Mouse (Mus musculus): ENCODE results near the gene Izumo2. TPM values are rescaled to one million over a fixed set of nuclear protein-coding genes. Genes with fewer than 3 reads are reported as not detected.

The Izumo2 gene
- polyA plus RNA-seq, 1 experiment from 2014 or later, result not detected

Other genes starting within 250 kb of the Izumo2 start
- gene Aspdh, start 243.4 kb upstream of the Izumo2 start, polyA plus RNA-seq (2015; fragmentation: Nextera tagmentation; extraction: Ambion mirVana), result 8.6 and 10.8 TPM in 2 replicates
- gene Josd2, start 240.8 kb upstream of the Izumo2 start, polyA plus RNA-seq (2015; fragmentation: Nextera tagmentation; extraction: Ambion mirVana), result 41.6 and 44.8 TPM in 2 replicates
- 118 and 129 TPM in 2 replicates for gene Emc10, start 212.2 kb upstream of the Izumo2 start, polyA plus RNA-seq (2015; fragmentation: Nextera tagmentation; extraction: Ambion mirVana)
- 43.0 and 46.1 TPM in 2 replicates for gene Fam71e1, start 212.2 kb upstream of the Izumo2 start, polyA plus RNA-seq (2015; fragmentation: Nextera tagmentation; extraction: Ambion mirVana)
- 0.16 and 0.23 TPM in 2 replicates for gene Mybpc2, start 184.1 kb upstream of the Izumo2 start, polyA plus RNA-seq (2015; fragmentation: Nextera tagmentation; extraction: Ambion mirVana)
- gene Spib, start 176.7 kb upstream of the Izumo2 start, polyA plus RNA-seq (2015; fragmentation: Nextera tagmentation; extraction: Ambion mirVana), result not detected in 2 replicates
- 38.7 and 40.1 TPM in 2 replicates for gene Pold1, start 159.9 kb upstream of the Izumo2 start, polyA plus RNA-seq (2015; fragmentation: Nextera tagmentation; extraction: Ambion mirVana)
- gene Nr1h2, start 154.8 kb upstream of the Izumo2 start, polyA plus RNA-seq (2015; fragmentation: Nextera tagmentation; extraction: Ambion mirVana), result 71.3 and 74.9 TPM in 2 replicates
- 0.64 and 1.3 TPM in 2 replicates for gene Napsa, start 136.4 kb upstream of the Izumo2 start, polyA plus RNA-seq (2015; fragmentation: Nextera tagmentation; extraction: Ambion mirVana)
- gene Kcnc3, start 118.1 kb upstream of the Izumo2 start, polyA plus RNA-seq (2015; fragmentation: Nextera tagmentation; extraction: Ambion mirVana), result 3.7 and 4.4 TPM in 2 replicates
- gene Myh14, start 37.9 kb upstream of the Izumo2 start, polyA plus RNA-seq (2015; fragmentation: Nextera tagmentation; extraction: Ambion mirVana), result 0.84 and 1.2 TPM in 2 replicates
- 33.9 and 35.2 TPM in 2 replicates for gene Vrk3, start 39.7 kb downstream of the Izumo2 start, polyA plus RNA-seq (2015; fragmentation: Nextera tagmentation; extraction: Ambion mirVana)
- 1.2 and 1.4 TPM in 2 replicates for gene Zfp473, start 42.3 kb downstream of the Izumo2 start, polyA plus RNA-seq (2015; fragmentation: Nextera tagmentation; extraction: Ambion mirVana)
- 55.7 and 61.3 TPM in 2 replicates for gene Nup62, start 107.3 kb downstream of the Izumo2 start, polyA plus RNA-seq (2015; fragmentation: Nextera tagmentation; extraction: Ambion mirVana)
- gene Il4i1, start 107.6 kb downstream of the Izumo2 start, polyA plus RNA-seq (2015; fragmentation: Nextera tagmentation; extraction: Ambion mirVana), result 2.0 and 2.1 TPM in 2 replicates
- 3.8 and 5.4 TPM in 2 replicates for gene Atf5, start 107.9 kb downstream of the Izumo2 start, polyA plus RNA-seq (2015; fragmentation: Nextera tagmentation; extraction: Ambion mirVana)
- gene Akt1s1, start 140.2 kb downstream of the Izumo2 start, polyA plus RNA-seq (2015; fragmentation: Nextera tagmentation; extraction: Ambion mirVana), result 78.9 and 88.2 TPM in 2 replicates
- gene Tbc1d17, start 140.3 kb downstream of the Izumo2 start, polyA plus RNA-seq (2015; fragmentation: Nextera tagmentation; extraction: Ambion mirVana), result 109 and 110 TPM in 2 replicates
- gene Pnkp, start 148.4 kb downstream of the Izumo2 start, polyA plus RNA-seq (2015; fragmentation: Nextera tagmentation; extraction: Ambion mirVana), result 32.3 and 38.5 TPM in 2 replicates
- gene Ptov1, start 161.0 kb downstream of the Izumo2 start, polyA plus RNA-seq (2015; fragmentation: Nextera tagmentation; extraction: Ambion mirVana), result 524 and 584 TPM in 2 replicates
- 151 and 162 TPM in 2 replicates for gene Med25, start 184.0 kb downstream of the Izumo2 start, polyA plus RNA-seq (2015; fragmentation: Nextera tagmentation; extraction: Ambion mirVana)
- 24.2 and 26.9 TPM in 2 replicates for gene Fuz, start 187.3 kb downstream of the Izumo2 start, polyA plus RNA-seq (2015; fragmentation: Nextera tagmentation; extraction: Ambion mirVana)
- gene Ap2a1, start 220.8 kb downstream of the Izumo2 start, polyA plus RNA-seq (2015; fragmentation: Nextera tagmentation; extraction: Ambion mirVana), result 98.1 and 98.6 TPM in 2 replicates
- gene Tsks, start 234.5 kb downstream of the Izumo2 start, polyA plus RNA-seq (2015; fragmentation: Nextera tagmentation; extraction: Ambion mirVana), result 0.17 TPM in 1 of 2 replicates, not detected in the other

All from midbrain, embryonic 13.5 days (tissue).